21 mouse cellular contexts compared by ENCODE assay signal in genomic region chr11:83968205-83968575, GRCm38 (mm10). TPM values are rescaled to one million over a fixed set of nuclear protein-coding genes. Genes with fewer than 3 reads are reported as not detected.
DNase-seq lines count a peak whose midpoint lies in the region; ATAC-seq and TF ChIP-seq lines count a peak whose summit lies in the region.
"Had no signal": no experiment of that assay in that cellular context is flagged by ENCODE, and none has a peak within 500 bp of the region (broad histone marks: within the 10 kb centered on the region; RNA-seq: fewer than 3 reads in every experiment).

No protein-coding gene starts in this region.

- 63% methylated on average over 6 of the region's 6 CpGs for WGBS in liver, embryonic 11.5 days
- WGBS in forebrain, embryonic 10.5 days, result 82% methylated on average over 6 of the region's 6 CpGs
- 85% methylated on average over 6 of the region's 6 CpGs for WGBS in kidney, adult 2 months

- no peak for TF ChIP-seq CTCF in G1E (IDR thresholded peaks at IDR 0.05; ENCODE audit: low read depth, low read length)
- no peak for TF ChIP-seq CTCF in kidney, adult 2 months (conservative IDR thresholded peaks at IDR 0.05; ENCODE audit: insufficient read depth, insufficient read length, low read depth, low read length)

- DNase-seq in liver (peak; percentile 14), G1E (ENCODE audit: low spot score) (peak; percentile 26), MEL-GATA-1-ER (ENCODE audit: extremely low read depth, low read depth) (peak; percentile 39)
- DNase-seq in liver, embryonic 11.5 days (ENCODE audit: low spot score), result no peak
- DNase-seq in forebrain, embryonic 10.5 days (ENCODE audit: extremely low spot score, low spot score), result no peak
- DNase-seq in kidney, adult 2 months, result no peak
- DNase-seq in cerebellum, adult 9-11 months, result no peak
- DNase-seq: adrenal gland, adult 2 months; adrenal gland, postnatal 25 days; cerebellum, adult 2 months; cerebellum, adult 9-10 months; embryo, embryonic 11 days; forebrain, postnatal 0 days had no signal

- H3K4me2 ChIP-seq in liver, embryonic 11.5 days, result no peak overlapping the region
- H3K4me2 ChIP-seq: embryonic facial prominence, embryonic 13.5 days; embryonic facial prominence, embryonic 15.5 days; forebrain, embryonic 13.5 days; forebrain, embryonic 15.5 days had no signal

- no peak for ATAC-seq in liver, embryonic 11.5 days (replicated peaks; ENCODE audit: low FRiP score)
- ATAC-seq in G1E (ENCODE audit: extremely low read depth, insufficient number of reproducible peaks, low FRiP score, poor library complexity, severe bottlenecking), result no peak
- peak; percentile 33 for ATAC-seq in megakaryocyte progenitor cell, adult 5-6 weeks (replicated peaks; ENCODE audit: poor library complexity)
- ATAC-seq: CD4-positive, CD25-positive, alpha-beta regulatory T cell, adult 4 months; forebrain, embryonic 13.5 days; forebrain, embryonic 15.5 days; forebrain, postnatal 0 days had no signal

- H3K9ac ChIP-seq in liver, embryonic 11.5 days (ENCODE audit: low read depth, low read length), result no peak overlapping the region
- H3K9ac ChIP-seq: embryonic facial prominence, embryonic 13.5 days; embryonic facial prominence, embryonic 15.5 days; forebrain, embryonic 13.5 days; forebrain, embryonic 15.5 days; forebrain, postnatal 0 days had no signal

- no peaks in the 10 kb centered on the region for H3K9me3 ChIP-seq in liver, embryonic 11.5 days (ENCODE audit: control insufficient read depth, low read length)
- H3K9me3 ChIP-seq in G1E (replicated peaks), result no peaks in the 10 kb centered on the region
- H3K9me3 ChIP-seq in forebrain, embryonic 10.5 days, result no peaks in the 10 kb centered on the region
- H3K9me3 ChIP-seq: embryonic facial prominence, embryonic 13.5 days; embryonic facial prominence, embryonic 15.5 days; forebrain, embryonic 13.5 days; forebrain, embryonic 15.5 days had no signal

- peaks cover 20% of the 10 kb centered on the region for H3K4me1 ChIP-seq in liver, embryonic 11.5 days (replicated peaks; ENCODE audit: control insufficient read depth, insufficient read depth, low read length)
- peaks cover 56% of the 10 kb centered on the region for H3K4me1 ChIP-seq in G1E (ENCODE audit: insufficient read depth, low read depth, low read length)
- H3K4me1 ChIP-seq in forebrain, embryonic 10.5 days, result peaks cover 28% of the 10 kb centered on the region
- peaks cover 6% of the 10 kb centered on the region; the same call in 1 of the 2 replicates for H3K4me1 ChIP-seq in kidney, adult 2 months (ENCODE audit: control insufficient read depth, insufficient read depth, low read length)

- H3K4me3 ChIP-seq in liver, embryonic 11.5 days (ENCODE audit: low read depth, low read length), result no peak overlapping the region
- peak overlapping the region; percentile 32; the same call in 1 of the 2 replicates for H3K4me3 ChIP-seq in G1E (ENCODE audit: low read depth, low read length)
- H3K4me3 ChIP-seq in forebrain, embryonic 10.5 days, result no peak overlapping the region
- H3K4me3 ChIP-seq in kidney, adult 2 months (ENCODE audit: insufficient read depth, low read depth, low read length), result no peak overlapping the region
- H3K4me3 ChIP-seq: embryonic facial prominence, embryonic 13.5 days; embryonic facial prominence, embryonic 15.5 days; erythroblast, embryonic 14.5 days; forebrain, embryonic 13.5 days; forebrain, embryonic 15.5 days had no signal

- no peak overlapping the region for H3K27ac ChIP-seq in liver, embryonic 11.5 days (ENCODE audit: low read depth, low read length)
- no peak overlapping the region for H3K27ac ChIP-seq in forebrain, embryonic 10.5 days
- no peak overlapping the region for H3K27ac ChIP-seq in kidney, adult 2 months (ENCODE audit: insufficient read depth, low read depth, low read length)
- H3K27ac ChIP-seq: embryonic facial prominence, embryonic 13.5 days; embryonic facial prominence, embryonic 15.5 days; forebrain, embryonic 13.5 days; forebrain, embryonic 15.5 days had no signal

- H3K36me3 ChIP-seq in liver, embryonic 11.5 days (ENCODE audit: control insufficient read depth, insufficient read depth, low read length), result no peaks in the 10 kb centered on the region
- peaks cover 52% of the 10 kb centered on the region for H3K36me3 ChIP-seq in G1E (replicated peaks)
- H3K36me3 ChIP-seq in forebrain, embryonic 10.5 days (replicated peaks), result peaks cover 22% of the 10 kb centered on the region
- H3K36me3 ChIP-seq in kidney, adult 2 months (ENCODE audit: control insufficient read depth, insufficient read depth, low read length), result no peaks in the 10 kb centered on the region

- no peak for TF ChIP-seq POLR2A in kidney, adult 2 months (IDR thresholded peaks at IDR 0.05; ENCODE audit: low read depth, low read length)

- H3K27me3 ChIP-seq in liver, embryonic 11.5 days (replicated peaks; ENCODE audit: control insufficient read depth, insufficient read depth, low read length), result no peaks in the 10 kb centered on the region
- H3K27me3 ChIP-seq in G1E (ENCODE audit: insufficient read depth, low read length), result no peaks in the 10 kb centered on the region
- H3K27me3 ChIP-seq in forebrain, embryonic 10.5 days (ENCODE audit: poor library complexity, severe bottlenecking), result no peaks in the 10 kb centered on the region
- H3K27me3 ChIP-seq in kidney, adult 2 months (replicated peaks; ENCODE audit: control insufficient read depth, insufficient read depth, low read length), result no peaks in the 10 kb centered on the region
- H3K27me3 ChIP-seq: CH12.LX; embryonic facial prominence, embryonic 13.5 days; embryonic facial prominence, embryonic 15.5 days; forebrain, embryonic 13.5 days; forebrain, embryonic 15.5 days had no signal

RNA-seq across cellular contexts. Expression of gene Synrg, which starts 4.0 kb away (rescaled TPM):
- polyA plus RNA-seq in liver, embryonic 11.5 days (2014; fragmentation: Nextera tagmentation; extraction: Ambion mirVana), result 9.0 and 11.5 TPM in 2 replicates
- total RNA-seq in G1E (2014; fragmentation: Nextera tagmentation) (41.7 and 41.9 TPM in 2 replicates), G1E (2017) (14.5 and 17.4 TPM in 2 replicates)
- polyA plus RNA-seq in G1E (2012), result 4.2 and 10.7 TPM in 2 replicates
- 20.4 and 25.3 TPM in 2 replicates for total RNA-seq in megakaryocyte progenitor cell, adult 5-6 weeks (2015)
- total RNA-seq in megakaryocyte progenitor cell, adult 5-6 weeks (2017), result 13.2 and 14.6 TPM in 2 replicates
- 10.1 and 11.9 TPM in 2 replicates for polyA plus RNA-seq in forebrain, embryonic 10.5 days (2016; fragmentation: Nextera tagmentation; extraction: Ambion mirVana)
- polyA plus RNA-seq in kidney, adult 2 months (2012; rRNA removed), result 21.0 and 25.8 TPM in 2 replicates

RNA-seq across cellular contexts. Expression of gene Ddx52, which starts 26.3 kb away (rescaled TPM):
- polyA plus RNA-seq in liver, embryonic 11.5 days (2014; fragmentation: Nextera tagmentation; extraction: Ambion mirVana), result 38.1 and 42.3 TPM in 2 replicates
- 54.2 and 62.1 TPM in 2 replicates for total RNA-seq in G1E (2014; fragmentation: Nextera tagmentation)
- 82.8 and 89.8 TPM in 2 replicates for total RNA-seq in G1E (2017)
- polyA plus RNA-seq in G1E (2012), result 3.2 TPM in 2 replicates
- total RNA-seq in megakaryocyte progenitor cell, adult 5-6 weeks (2015), result 34.2 TPM in 2 replicates
- 65.5 and 67.1 TPM in 2 replicates for total RNA-seq in megakaryocyte progenitor cell, adult 5-6 weeks (2017)
- 47.4 and 50.3 TPM in 2 replicates for polyA plus RNA-seq in forebrain, embryonic 10.5 days (2016; fragmentation: Nextera tagmentation; extraction: Ambion mirVana)
- 5.5 and 7.2 TPM in 2 replicates for polyA plus RNA-seq in kidney, adult 2 months (2012; rRNA removed)

Comparison
In these comparisons a context has a peak if more than half of its experiments do, and no peak if none do; other contexts are left out.
1. DNase-seq: peak in liver (single experiment), G1E (single experiment) and MEL-GATA-1-ER (single experiment); none in liver, embryonic 11.5 days (single experiment), forebrain, embryonic 10.5 days (single experiment), kidney, adult 2 months (single experiment) and cerebellum, adult 9-11 months (single experiment).